Mouse (Mus musculus) T-helper 17 cell (primary cell): Measurements from ENCODE around the gene Neurl1a.

Source experiments
- in situ Hi-C, 2 experiments: fragments of 300-600 bp; cut with MboI, MseI; formaldehyde crosslinking; loops; 1 replicate in 1 of 2; 2 replicates in 1 of 2; pipeline ENCODE4 v1.15.1; 2025; ENCODE audit warnings: high pct_unique_total_duplicates in 2 of 2

Gene Neurl1a

GRCm38 (mm10) chr19:47167617-47168214 lies 10.9 kb upstream of the Neurl1a start:
- in situ Hi-C loops: loop anchor here (5.0 kb wide), 1 partner anchor 45 kb away; no protein-coding TSS in a partner anchor

- in situ Hi-C loops: loop anchor here (5.0 kb wide), 1 partner anchor 46 kb away; no protein-coding TSS in a partner anchor
Observed at GRCm38 (mm10) chr19:47168223-47168622, 10.4 kb upstream of the Neurl1a start.

GRCm38 (mm10) chr19:47168793-47169412 lies 9.7 kb upstream of the Neurl1a start:
- in situ Hi-C loops: loop anchor here (5.0 kb wide), 1 partner anchor 47 kb away; no protein-coding TSS in a partner anchor

GRCm38 (mm10) chr19:47174515-47174914 lies 4.1 kb upstream of the Neurl1a start:
- in situ Hi-C loops: no loop called here

- in situ Hi-C loops: no loop called here
Observed at GRCm38 (mm10) chr19:47175472-47175871, 3.1 kb upstream of the Neurl1a start.

GRCm38 (mm10) chr19:47176916-47177505 lies 1.6 kb upstream of the Neurl1a start:
- in situ Hi-C loops: no loop called here

- in situ Hi-C loops: no loop called here
Observed at GRCm38 (mm10) chr19:47178001-47178400, 619 bp upstream of the Neurl1a start.

- in situ Hi-C loops: no loop called here
Observed at GRCm38 (mm10) chr19:47179272-47179809, 721 bp downstream of the Neurl1a start.

- in situ Hi-C loops: no loop called here
Observed at GRCm38 (mm10) chr19:47180011-47180410, 1.4 kb downstream of the Neurl1a start.

GRCm38 (mm10) chr19:47184221-47184620 lies 5.6 kb downstream of the Neurl1a start:
- in situ Hi-C loops: no loop called here

- in situ Hi-C loops: no loop called here
Observed at GRCm38 (mm10) chr19:47184736-47185135, 6.1 kb downstream of the Neurl1a start.

GRCm38 (mm10) chr19:47186514-47187275 lies 8.1 kb downstream of the Neurl1a start:
- in situ Hi-C loops: no loop called here

GRCm38 (mm10) chr19:47188515-47189128 lies 10.0 kb downstream of the Neurl1a start:
- in situ Hi-C loops: no loop called here

- in situ Hi-C loops: no loop called here
Observed at GRCm38 (mm10) chr19:47192158-47192557, 13.5 kb downstream of the Neurl1a start.

- in situ Hi-C loops: no loop called here
Observed at GRCm38 (mm10) chr19:47198671-47199350, 20.2 kb downstream of the Neurl1a start.

- in situ Hi-C loops: no loop called here
Observed at GRCm38 (mm10) chr19:47201972-47202371, 23.4 kb downstream of the Neurl1a start.

- in situ Hi-C loops: no loop called here
Observed at GRCm38 (mm10) chr19:47202429-47202828, 23.8 kb downstream of the Neurl1a start.

- in situ Hi-C loops: no loop called here
Observed at GRCm38 (mm10) chr19:47203042-47203441, 24.4 kb downstream of the Neurl1a start.

GRCm38 (mm10) chr19:47204653-47205052 lies 26.0 kb downstream of the Neurl1a start:
- in situ Hi-C loops: no loop called here

GRCm38 (mm10) chr19:47206126-47206525 lies 27.5 kb downstream of the Neurl1a start:
- in situ Hi-C loops: no loop called here

GRCm38 (mm10) chr19:47210432-47210831 lies 31.8 kb downstream of the Neurl1a start:
- in situ Hi-C loops: no loop called here
